Mouse (Mus musculus): ENCODE measurements around the gene Slc6a11.

Gene Slc6a11

GRCm38 (mm10) chr6:114264010-114264409 is 133.0 kb downstream of the Slc6a11 start:
- in situ Hi-C loops (cut with MseI, MboI): no loop called here

GRCm38 (mm10) chr6:114264426-114264825 is 133.4 kb downstream of the Slc6a11 start:
- in situ Hi-C loops (cut with MseI, MboI): no loop called here

GRCm38 (mm10) chr6:114266273-114266672 is 135.2 kb downstream of the Slc6a11 start:
- in situ Hi-C loops (cut with MseI, MboI): no loop called here

- in situ Hi-C loops (cut with MseI, MboI): no loop called here
Measured at GRCm38 (mm10) chr6:114267979-114268378, 136.9 kb downstream of the Slc6a11 start.

GRCm38 (mm10) chr6:114269589-114269988 is 138.5 kb downstream of the Slc6a11 start:
- in situ Hi-C loops (cut with MseI, MboI): no loop called here

GRCm38 (mm10) chr6:114270799-114271198 is 139.8 kb downstream of the Slc6a11 start:
- in situ Hi-C loops (cut with MseI, MboI): no loop called here

GRCm38 (mm10) chr6:114272279-114272678 is 141.2 kb downstream of the Slc6a11 start:
- in situ Hi-C loops (cut with MseI, MboI): no loop called here

- in situ Hi-C loops (cut with MseI, MboI): no loop called here
Measured at GRCm38 (mm10) chr6:114273997-114274728, 143.1 kb downstream of the Slc6a11 start.

GRCm38 (mm10) chr6:114275800-114276199 is 144.8 kb downstream of the Slc6a11 start:
- in situ Hi-C loops (cut with MseI, MboI): no loop called here

- in situ Hi-C loops (cut with MseI, MboI): no loop called here
Measured at GRCm38 (mm10) chr6:114282469-114283277, 151.6 kb downstream of the Slc6a11 start, which contains the start of gene Slc6a1. Slc6a1 (plus strand) TSS chr6:114282635.

- in situ Hi-C loops (cut with MseI, MboI): no loop called here
Measured at GRCm38 (mm10) chr6:114283278-114283770, 152.3 kb downstream of the Slc6a11 start.

GRCm38 (mm10) chr6:114283927-114284703 is 153.1 kb downstream of the Slc6a11 start:
- in situ Hi-C loops (cut with MseI, MboI): no loop called here

GRCm38 (mm10) chr6:114285424-114285823 is 154.4 kb downstream of the Slc6a11 start:
- in situ Hi-C loops (cut with MseI, MboI): no loop called here

- in situ Hi-C loops (cut with MseI, MboI): no loop called here
Measured at GRCm38 (mm10) chr6:114289106-114289505, 158.1 kb downstream of the Slc6a11 start.

GRCm38 (mm10) chr6:114290184-114290583 is 159.1 kb downstream of the Slc6a11 start:
- in situ Hi-C loops (cut with MseI, MboI): no loop called here

- in situ Hi-C loops (cut with MseI, MboI): no loop called here
Measured at GRCm38 (mm10) chr6:114290929-114291328, 159.9 kb downstream of the Slc6a11 start.

- in situ Hi-C loops (cut with MseI, MboI): no loop called here
Measured at GRCm38 (mm10) chr6:114291396-114291795, 160.4 kb downstream of the Slc6a11 start.

GRCm38 (mm10) chr6:114293511-114293910 is 162.5 kb downstream of the Slc6a11 start:
- in situ Hi-C loops (cut with MseI, MboI): no loop called here

- in situ Hi-C loops (cut with MseI, MboI): no loop called here
Measured at GRCm38 (mm10) chr6:114295086-114295485, 164.0 kb downstream of the Slc6a11 start.

- in situ Hi-C loops (cut with MseI, MboI): no loop called here
Measured at GRCm38 (mm10) chr6:114297260-114298002, 166.4 kb downstream of the Slc6a11 start.
